Mouse (Mus musculus) ES-E14 (cell line): Measurements from ENCODE around the gene C7. TPM values are rescaled to one million over a fixed set of nuclear protein-coding genes. Genes with fewer than 3 reads are reported as not detected.
"Not testable (repeated sequence)": the region's sequence is repeated elsewhere in the genome, so short reads cannot be mapped to it uniquely, and the experiment has no call there.

Source experiments
- DNase-seq: peaks from one replicate; pipeline ENCODE4 v3.0.0-alpha.2; 2013; ENCODE audit warnings: low read depth, low spot score
- H3K27ac ChIP-seq: 2 replicates; pipeline ENCODE4 v1.5.1; 2012; ENCODE audit warnings: low read depth, mild to moderate bottlenecking, low read length, moderate library complexity, mixed read lengths; ENCODE audit not compliant: poor library complexity, insufficient read depth, severe bottlenecking
- H3K36me3 ChIP-seq: 2 replicates; pipeline ENCODE4 v1.6.1; 2012; ENCODE audit warnings: mild to moderate bottlenecking, low read length, moderate library complexity, mixed read lengths; ENCODE audit not compliant: control insufficient read depth, poor library complexity, insufficient read depth, severe bottlenecking
- H3K4me1 ChIP-seq, 2 experiments: fragments of 150-350 bp in 1 of 2; sonication (generic) in 1 of 2; 2 replicates each; pipeline ENCODE4 v1.6.1; 2012; ENCODE audit warnings: low read length in 2 of 2, mild to moderate bottlenecking in 1 of 2, mixed read lengths in 1 of 2; ENCODE audit not compliant: control insufficient read depth in 2 of 2, insufficient read depth in 2 of 2, poor library complexity in 1 of 2
- H3K4me3 ChIP-seq, 2 experiments: fragments of 150-350 bp in 1 of 2; sonication (generic) in 1 of 2; 2 replicates each; pipeline ENCODE4 v1.5.1; 2012; ENCODE audit warnings: low read length in 2 of 2, low read depth in 1 of 2, mild to moderate bottlenecking in 1 of 2, mixed read lengths in 1 of 2; ENCODE audit not compliant: insufficient read depth in 1 of 2, poor library complexity in 1 of 2, severe bottlenecking in 1 of 2
- H3K9ac ChIP-seq: 2 replicates; pipeline ENCODE4 v1.6.1; 2012; ENCODE audit warnings: low read depth, mild to moderate bottlenecking, low read length, mixed read lengths; ENCODE audit not compliant: poor library complexity, insufficient read depth, severe bottlenecking
- H3K9me3 ChIP-seq: fragments of 150-350 bp; sonication (generic); 2 replicates; pipeline ENCODE4 v1.6.1; 2012; ENCODE audit warnings: low read depth, mild to moderate bottlenecking, low read length; ENCODE audit not compliant: control insufficient read depth, insufficient read depth
- CHD2 ChIP-seq: IDR thresholded peaks from 2 replicates; pipeline ENCODE4 v1.6.1; 2014; ENCODE audit warnings: mild to moderate bottlenecking, low read depth, low read length, inconsistent platforms
- HCFC1 ChIP-seq: IDR thresholded peaks from 2 replicates; pipeline ENCODE4 v1.6.1; 2012; ENCODE audit warnings: low read length, inconsistent platforms, borderline replicate concordance; ENCODE audit not compliant: insufficient read depth
- MAFK ChIP-seq: IDR thresholded peaks from 2 replicates; pipeline ENCODE4 v1.6.1; 2014; ENCODE audit warnings: mild to moderate bottlenecking, low read depth, low read length, inconsistent platforms; ENCODE audit not compliant: insufficient read depth
- ZC3H11A ChIP-seq: IDR thresholded peaks from 2 replicates; pipeline ENCODE4 v1.6.1; 2012; ENCODE audit warnings: low read depth, mild to moderate bottlenecking, inconsistent platforms, low read length, borderline replicate concordance
- ZNF384 ChIP-seq: IDR thresholded peaks from 2 replicates; pipeline ENCODE4 v1.6.1; 2012; ENCODE audit warnings: low read depth, low read length, inconsistent platforms
- in situ Hi-C, 2 experiments: fragments of 600-800 bp; cut with MboI; formaldehyde crosslinking; loops; one replicate each; pipeline ENCODE4 v1.15.1; 2025; ENCODE audit warnings: low sequenced_read_pairs in 2 of 2, inconsistent platforms in 1 of 2; ENCODE audit not compliant: unreplicated experiment in 2 of 2
- total RNA-seq: library from RNA; depleted of rRNA; stranded (reverse); fragments of 300-350 nt; gene quantifications from 2 replicates; pipeline ENCODE4 v1.2.3, GENCODE M21; 2012

Gene C7
- total RNA-seq, 1 experiment, result 0.18 TPM

GRCm38 (mm10) chr15:5068801-5069518 is 5.4 kb upstream of the C7 start:
- Histone ChIP-seq H3K27ac (no peak overlapping the region), H3K4me1 (no peaks in the 10 kb centered on the region), H3K36me3 (no peaks in the 10 kb centered on the region), H3K9ac (no peak overlapping the region), H3K9me3 (no peaks in the 10 kb centered on the region), H3K4me3 (no peak overlapping the region; a peak in 1 of 4 replicates)
- in situ Hi-C loops, result no loop called here
- TF ChIP-seq ZC3H11A (peak; percentile 96), ZNF384 (no peak)
- DNase-seq, result peak; percentile 53

GRCm38 (mm10) chr15:5045560-5046284 is 17.8 kb downstream of the C7 start:
- TF ChIP-seq HCFC1 (no peak), ZNF384 (no peak), MAFK (no peak), ZC3H11A (no peak), CHD2 (no peak)
- Histone ChIP-seq H3K36me3 (no peaks in the 10 kb centered on the region), H3K9ac (no peak overlapping the region), H3K9me3 (no peaks in the 10 kb centered on the region), H3K4me3 (no peak overlapping the region), H3K27ac (no peak overlapping the region), H3K4me1 (no peaks in the 10 kb centered on the region)
- no peak for DNase-seq
- in situ Hi-C loops, result no loop called here

- H3K9ac ChIP-seq, result no peak overlapping the region
- H3K4me1 ChIP-seq, result no peaks in the 10 kb centered on the region
- H3K9me3 ChIP-seq, result no peaks in the 10 kb centered on the region; the same call in none of the 2 replicates
- DNase-seq, result no peak
- TF ChIP-seq CHD2 (no peak), ZNF384 (no peak), HCFC1 (no peak), ZC3H11A (no peak), MAFK (no peak)
- in situ Hi-C loops, result no loop called here
- H3K4me3 ChIP-seq, result no peak overlapping the region
- H3K27ac ChIP-seq, result peak overlapping the region; percentile 31; the same call in 1 of the 2 replicates
- H3K36me3 ChIP-seq, result no peaks in the 10 kb centered on the region; the same call in 1 of the 2 replicates
Measured at GRCm38 (mm10) chr15:5029256-5029655, 34.3 kb downstream of the C7 start.

- DNase-seq, in situ Hi-C loops, H3K4me1 ChIP-seq, H3K36me3 ChIP-seq, H3K9me3 ChIP-seq: not testable (repeated sequence)
- Histone ChIP-seq H3K9ac (peak overlapping the region; percentile 20), H3K4me3 (peak overlapping the region; percentile 31 to 56), H3K27ac (peak overlapping the region; percentile 86)
Measured at GRCm38 (mm10) chr15:5023479-5024265, 39.9 kb downstream of the C7 start.
